Mouse (Mus musculus) lung, postnatal 0 days (tissue): ENCODE results near the gene Lamtor2. TPM values are rescaled to one million over a fixed set of nuclear protein-coding genes. Genes with fewer than 3 reads are reported as not detected.

Experiments used
- ATAC-seq: fragments of 200-750 bp; cut with Nextera tagmentation; 2 replicates; pipeline ENCODE4 v1.8.0; 2017; ENCODE audit warnings: moderate library complexity
- DNase-seq: peaks from one replicate; pipeline ENCODE4 v3.0.0-alpha.2; 2016; ENCODE audit warnings: low spot score
- H3K27ac ChIP-seq: fragments of 300-500 bp; sonication (generic); 2 replicates; pipeline ENCODE4 v1.5.1; 2014; ENCODE audit warnings: antibody characterized with exemption, mild to moderate bottlenecking, low read length, mixed read lengths
- H3K27me3 ChIP-seq: fragments of 300-500 bp; sonication (generic); replicated peaks from 2 replicates; pipeline ENCODE4 v1.6.1; 2014; ENCODE audit warnings: low read length, mixed read lengths; ENCODE audit not compliant: insufficient read depth
- H3K36me3 ChIP-seq: fragments of 300-500 bp; sonication (generic); 2 replicates; pipeline ENCODE4 v1.6.1; 2014; ENCODE audit warnings: low read length, mixed read lengths; ENCODE audit not compliant: insufficient read depth
- H3K4me1 ChIP-seq: fragments of 300-500 bp; sonication (generic); 2 replicates; pipeline ENCODE4 v1.6.1; 2014; ENCODE audit warnings: antibody characterized with exemption, low read depth, low read length, mixed read lengths; ENCODE audit not compliant: insufficient read depth
- H3K4me2 ChIP-seq: fragments of 300-500 bp; sonication (generic); replicated peaks from 2 replicates; pipeline ENCODE4 v1.6.1; 2014; ENCODE audit warnings: low read depth, mild to moderate bottlenecking, low read length, moderate library complexity, mixed read lengths
- H3K4me3 ChIP-seq: fragments of 300-500 bp; sonication (generic); 2 replicates; pipeline ENCODE4 v1.5.1; 2014; ENCODE audit warnings: low read depth, low read length
- H3K9ac ChIP-seq: fragments of 300-500 bp; sonication (generic); replicated peaks from 2 replicates; pipeline ENCODE4 v1.6.1; 2014; ENCODE audit warnings: low read depth, mild to moderate bottlenecking
- H3K9me3 ChIP-seq: fragments of 300-500 bp; sonication (generic); 2 replicates; pipeline ENCODE4 v1.6.1; 2016; ENCODE audit warnings: low read length, mixed read lengths
- CTCF ChIP-seq: IDR thresholded peaks from 2 replicates; pipeline ENCODE4 v1.5.1; 2016; ENCODE audit warnings: antibody characterized with exemption, mild to moderate bottlenecking
- EP300 ChIP-seq: IDR thresholded peaks from 2 replicates; pipeline ENCODE4 v1.6.1; 2016; ENCODE audit warnings: antibody characterized with exemption, mild to moderate bottlenecking, control low read depth
- WGBS: fragments of 180-500 bp; shearing (Covaris S2); extraction: QIAGEN DNeasy Blood & Tissue Kit; methylation state at CpG from one replicate; pipeline ENCODE4 v1.1.7; 2014; 5-methylcytosine and 5-hydroxymethylcytosine counted together
- polyA plus RNA-seq: library from polyadenylated mRNA; unstranded; fragments of >200 nt; fragmentation: Nextera tagmentation; extraction: Ambion mirVana; gene quantifications from 2 replicates; pipeline ENCODE4 v1.2.1, GENCODE M21; 2015

The Lamtor2 gene
- polyA plus RNA-seq, 1 experiment from 2014 or later = 138 TPM

- Histone ChIP-seq H3K9me3 (no peaks in the 10 kb centered on the region), H3K4me1 (peaks cover 31% of the 10 kb centered on the region), H3K27ac (peak overlapping the region; percentile 81), H3K36me3 (no peaks in the 10 kb centered on the region), H3K4me3 (no peak overlapping the region), H3K9ac (no peak overlapping the region), H3K27me3 (no peaks in the 10 kb centered on the region), H3K4me2 (0 out of 2 replicates have a peak overlapping the region, but pooled peaks have one; percentile 17)
- ATAC-seq (peak; percentile 8), DNase-seq (peak; percentile 84)
- 0 out of 2 replicates have a peak, but pooled peaks have one; percentile 16 for TF ChIP-seq EP300
- TF ChIP-seq CTCF = no peak
- WGBS = 28% methylated on average over 6 of the region's 6 CpGs
Observed at GRCm38 (mm10) chr3:88512141-88512895, 40.6 kb downstream of the Lamtor2 start.

GRCm38 (mm10) chr3:88511559-88511958, 41.3 kb downstream of the Lamtor2 start:
- Histone ChIP-seq H3K4me2 (no peak overlapping the region), H3K9me3 (no peaks in the 10 kb centered on the region), H3K27ac (peak overlapping the region; percentile 81), H3K4me1 (peaks cover 31% of the 10 kb centered on the region), H3K4me3 (no peak overlapping the region), H3K36me3 (no peaks in the 10 kb centered on the region), H3K27me3 (no peaks in the 10 kb centered on the region), H3K9ac (no peak overlapping the region)
- ATAC-seq (no peak), DNase-seq (no peak)
- TF ChIP-seq CTCF (peak; percentile 35), EP300 (no peak)
- 45% methylated on average over 4 of the region's 4 CpGs for WGBS

DNA sequence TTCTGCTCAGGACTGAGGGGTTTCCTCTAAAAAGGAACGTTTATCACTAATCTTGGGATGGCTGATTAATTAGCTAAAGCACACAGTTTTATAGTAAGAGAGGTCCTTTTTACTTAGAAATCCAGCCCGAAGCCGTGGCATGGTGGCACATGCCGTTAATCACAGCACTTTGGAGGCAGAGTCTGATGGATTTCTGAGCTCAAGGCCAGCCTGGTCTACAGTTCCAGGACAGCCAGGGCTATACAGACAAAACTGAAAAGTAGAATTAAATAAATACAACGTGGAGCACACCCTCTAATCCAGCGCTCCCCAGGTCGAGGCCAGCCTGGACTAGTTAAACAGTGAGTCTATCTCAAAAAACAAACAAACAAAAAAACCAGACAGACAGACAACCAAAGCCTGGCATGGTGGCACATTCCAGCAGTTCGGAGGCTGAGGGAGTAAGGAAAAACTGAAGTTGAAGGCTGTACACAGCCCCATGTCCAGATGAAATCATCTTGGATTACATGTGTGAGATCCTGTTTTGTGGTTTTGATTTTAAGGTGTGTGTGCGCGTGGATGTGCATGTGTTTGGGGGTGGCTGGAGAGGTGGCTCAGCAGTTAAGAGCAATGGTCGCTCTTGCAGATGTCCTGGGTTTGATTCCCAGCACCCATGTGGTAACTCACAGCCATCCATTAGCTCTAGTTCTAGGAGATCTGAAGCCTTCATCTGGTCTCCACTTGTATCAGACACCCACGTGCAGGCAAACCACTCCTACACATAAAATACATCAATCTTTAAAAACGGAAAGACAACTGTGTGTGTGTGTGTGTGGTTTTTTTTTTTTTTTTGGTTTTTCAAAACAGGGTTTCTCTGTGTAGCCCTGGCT, 42.2 kb downstream of the Lamtor2 start:
- Histone ChIP-seq H3K36me3 (no peaks in the 10 kb centered on the region), H3K27me3 (no peaks in the 10 kb centered on the region)

GRCm38 (mm10) chr3:88509692-88510420, 43.0 kb downstream of the Lamtor2 start, which contains the start of gene Lmna:
Lmna (minus strand) TSS chr3:88509956.
- under 1% methylated on average over 29 of the region's 31 CpGs for WGBS
- TF ChIP-seq CTCF (peak; percentile 68), EP300 (peak; percentile 93)
- Histone ChIP-seq H3K27me3 (no peaks in the 10 kb centered on the region), H3K27ac (peak within 1 kb of the TSS; percentile 92), H3K9ac (peak within 1 kb of the TSS; percentile 26; the same call in 1 of the 2 replicates), H3K4me2 (peak within 1 kb of the TSS; percentile 59), H3K4me3 (peak within 1 kb of the TSS; percentile 32; the same call in 1 of the 2 replicates), H3K9me3 (no peaks in the 10 kb centered on the region), H3K36me3 (no peaks in the 10 kb centered on the region), H3K4me1 (peaks cover 31% of the 10 kb centered on the region)
- DNase-seq (peak; percentile 99), ATAC-seq (peak; percentile 97)

More for the DNA sequence above, 42.2 kb downstream of the Lamtor2 start:
- ATAC-seq (no peak), DNase-seq (no peak)
- Histone ChIP-seq H3K4me1 (peaks cover 31% of the 10 kb centered on the region), H3K9ac (no peak overlapping the region; the same call in 1 of the 2 replicates), H3K9me3 (no peaks in the 10 kb centered on the region), H3K4me2 (peak overlapping the region; percentile 59), H3K27ac (peak overlapping the region; percentile 92), H3K4me3 (no peak overlapping the region)
- no peak for TF ChIP-seq CTCF
- TF ChIP-seq EP300 = no peak
- WGBS = 42% methylated on average over 13 of the region's 13 CpGs

DNA sequence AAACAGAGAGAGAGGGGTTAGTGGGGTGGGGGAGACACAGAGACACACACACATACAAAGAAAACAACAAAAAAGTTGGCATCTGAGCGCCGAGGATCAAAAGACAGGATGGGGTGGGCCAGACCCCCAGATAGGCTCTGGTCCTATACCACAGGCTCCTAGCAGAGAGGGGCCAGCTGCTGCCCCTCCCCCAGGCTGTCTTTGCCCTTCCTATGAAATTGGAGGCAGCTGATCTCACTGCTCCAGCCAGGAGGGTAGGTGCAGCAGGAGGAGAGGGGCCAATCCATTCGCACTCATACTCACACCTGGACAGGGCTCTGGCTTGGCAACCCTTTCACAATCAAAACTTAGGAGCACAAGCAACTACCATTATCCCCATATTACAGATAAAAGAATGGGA, 43.6 kb downstream of the Lamtor2 start:
- Histone ChIP-seq H3K27me3 (no peaks in the 10 kb centered on the region), H3K4me1 (peaks cover 26% of the 10 kb centered on the region), H3K9ac (0 out of 2 replicates have a peak overlapping the region, but pooled peaks have one; percentile 26), H3K4me2 (peak overlapping the region; percentile 59), H3K36me3 (no peaks in the 10 kb centered on the region), H3K4me3 (peak overlapping the region; percentile 32; the same call in 1 of the 2 replicates), H3K27ac (peak overlapping the region; percentile 92), H3K9me3 (no peaks in the 10 kb centered on the region)
- peak; percentile 7 for DNase-seq
- no peak for ATAC-seq
- TF ChIP-seq CTCF (no peak), EP300 (no peak)
- 52% methylated on average over 3 of the region's 3 CpGs for WGBS
